Mouse (Mus musculus): ENCODE measurements around the gene Rhbdd3.

The Rhbdd3 gene

DNA sequence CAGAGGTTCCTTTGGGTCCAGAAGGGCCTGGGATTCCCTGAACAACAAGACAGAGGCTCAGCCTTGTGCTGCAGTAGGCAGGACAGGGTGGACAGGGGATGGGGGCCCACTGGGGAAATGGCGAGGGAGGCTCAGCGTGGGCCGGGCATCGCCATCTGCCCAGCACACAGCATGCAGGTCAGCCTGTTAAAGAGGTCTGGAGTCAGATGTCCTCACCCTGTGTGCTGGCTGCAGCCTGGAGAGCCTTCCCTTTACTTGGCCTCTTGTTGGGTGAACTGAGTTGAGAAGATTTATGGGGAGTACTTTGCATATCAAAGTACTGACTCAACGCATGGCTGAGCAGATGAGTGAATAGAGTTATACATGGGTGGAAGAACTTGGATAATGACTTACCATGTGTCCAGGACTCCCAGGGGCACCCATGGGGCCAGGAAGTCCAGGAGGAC is 30.3 kb downstream of the Rhbdd3 start:
- no peak for DNase-seq (ENCODE audit: low spot score in 2 of 2)

DNA sequence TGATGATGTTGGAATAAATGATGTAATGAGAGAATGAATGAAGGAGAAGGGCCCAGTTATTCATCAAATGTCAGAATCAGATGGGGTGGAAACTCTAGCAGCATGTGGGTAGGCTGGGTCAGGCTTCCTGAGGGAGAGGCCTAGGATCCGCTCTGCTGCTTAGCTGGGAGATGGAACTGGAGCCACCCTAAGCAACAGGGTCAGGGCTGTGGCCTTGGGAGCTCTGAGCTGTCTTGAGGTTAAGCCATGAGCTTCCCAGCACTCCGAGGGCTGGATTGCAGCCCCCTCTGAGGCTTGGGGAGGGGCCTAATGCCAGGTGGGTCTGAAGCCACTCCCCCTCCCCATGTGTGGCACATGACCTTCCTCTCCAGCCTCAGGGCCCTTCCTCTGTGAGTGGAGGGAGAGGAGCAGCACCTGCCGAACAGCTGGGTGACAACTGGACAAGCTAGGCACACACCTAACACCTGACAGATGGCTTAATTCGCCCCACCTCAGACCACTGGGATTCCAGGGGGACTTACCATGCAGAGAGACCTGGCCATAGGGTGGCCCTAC is 31.5 kb downstream of the Rhbdd3 start:
- no peak for DNase-seq (ENCODE audit: low spot score in 2 of 2)

DNA sequence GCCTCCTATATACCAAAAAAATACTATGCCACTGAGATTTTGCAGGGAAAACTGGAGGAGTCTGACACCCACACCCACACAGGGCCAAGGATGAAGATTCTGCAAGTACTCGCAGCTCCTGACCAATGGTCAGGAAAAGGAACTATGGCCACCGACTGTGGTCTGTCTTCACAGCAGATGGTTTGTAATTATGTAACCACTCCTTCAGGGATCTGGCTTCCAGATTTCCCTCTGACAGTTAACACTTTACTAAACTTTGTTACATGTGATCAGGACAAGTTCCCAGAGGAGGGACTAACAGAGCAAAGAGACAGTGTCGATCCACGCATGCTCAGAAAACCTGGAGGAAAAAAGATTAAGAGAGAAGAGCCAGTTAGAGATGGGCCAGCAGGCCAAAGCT is 34.0 kb downstream of the Rhbdd3 start:
- DNase-seq (ENCODE audit: low spot score in 2 of 2), result no peak

GRCm38 (mm10) chr11:5135914-5136313 is 37.2 kb downstream of the Rhbdd3 start:
- no peak for DNase-seq (ENCODE audit: low spot score in 2 of 2)

GRCm38 (mm10) chr11:5138642-5139041 is 39.9 kb downstream of the Rhbdd3 start:
- no peak for DNase-seq (ENCODE audit: low spot score in 2 of 2)

GRCm38 (mm10) chr11:5139372-5139771 is 40.6 kb downstream of the Rhbdd3 start:
- no peak for DNase-seq (ENCODE audit: low spot score in 2 of 2)

DNA sequence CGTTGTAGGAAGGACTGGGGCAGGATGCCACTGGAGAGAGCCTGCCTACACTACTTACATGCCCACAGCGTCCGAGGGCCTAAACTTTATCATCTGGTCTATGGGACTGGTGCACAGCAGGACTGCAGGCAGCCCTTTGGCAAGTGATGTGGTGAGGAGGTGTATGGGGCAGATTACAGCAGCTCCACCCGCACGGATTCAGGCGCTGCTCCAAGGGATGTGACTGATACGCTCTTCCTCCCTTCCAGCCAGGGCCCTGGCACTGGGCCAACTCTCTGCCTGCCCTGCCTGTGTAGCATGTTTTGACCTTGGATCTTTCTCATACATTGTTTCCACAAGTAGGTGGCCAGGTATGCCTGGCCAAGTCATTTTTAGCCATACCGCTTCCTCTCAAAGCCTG is 41.9 kb downstream of the Rhbdd3 start:
- DNase-seq (ENCODE audit: low spot score in 2 of 2), result peak in 1 of 2 experiments; percentile 16

DNA sequence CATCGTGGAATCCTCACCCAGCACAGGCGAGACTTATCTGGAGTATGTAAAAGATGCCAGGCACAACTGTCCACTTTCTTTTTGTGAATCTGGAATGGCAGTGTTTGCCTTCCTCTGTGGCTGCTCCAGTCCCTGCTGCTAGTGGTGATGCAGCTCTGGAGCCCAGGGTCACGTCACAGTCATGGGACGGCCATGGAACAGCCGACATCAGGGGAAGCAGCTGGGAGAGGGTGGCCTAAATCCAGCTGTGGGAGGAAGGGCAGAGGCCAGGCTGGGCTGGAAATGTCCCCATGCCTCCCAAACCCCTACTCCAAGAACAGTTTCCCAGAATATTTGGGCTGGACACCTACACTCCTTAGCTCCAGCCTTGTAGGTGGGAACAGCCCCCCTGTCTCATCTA is 42.5 kb downstream of the Rhbdd3 start:
- no peak for DNase-seq (ENCODE audit: low spot score in 2 of 2)

GRCm38 (mm10) chr11:5141965-5142364 is 43.2 kb downstream of the Rhbdd3 start:
- no peak for DNase-seq (ENCODE audit: low spot score in 2 of 2)

- no peak for DNase-seq (ENCODE audit: low spot score in 2 of 2)
Measured at GRCm38 (mm10) chr11:5145600-5145999, 46.9 kb downstream of the Rhbdd3 start.

- DNase-seq (ENCODE audit: low spot score in 2 of 2), result no peak
Measured at GRCm38 (mm10) chr11:5149249-5149648, 50.5 kb downstream of the Rhbdd3 start.

DNA sequence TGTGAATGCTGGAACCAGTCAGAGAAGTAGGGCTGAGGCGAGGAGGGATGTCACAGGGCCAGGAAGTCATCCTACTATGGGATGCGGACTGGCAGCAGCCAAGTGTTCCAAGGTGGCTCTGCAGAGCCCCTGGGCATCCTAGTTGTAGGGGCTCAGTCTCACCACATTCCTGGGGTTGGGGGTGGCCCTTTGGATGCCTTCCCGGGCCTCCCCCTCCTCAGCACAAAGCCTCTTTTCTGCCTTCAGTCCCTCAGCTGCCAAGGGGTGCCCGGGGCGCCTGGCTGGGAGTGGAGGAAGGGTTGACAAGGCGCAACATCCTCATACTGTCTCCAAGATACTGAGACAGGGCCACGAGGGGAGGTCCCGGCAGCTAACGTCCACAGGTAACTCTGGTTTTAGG is 51.2 kb downstream of the Rhbdd3 start:
- DNase-seq (ENCODE audit: low spot score in 2 of 2), result no peak

DNA sequence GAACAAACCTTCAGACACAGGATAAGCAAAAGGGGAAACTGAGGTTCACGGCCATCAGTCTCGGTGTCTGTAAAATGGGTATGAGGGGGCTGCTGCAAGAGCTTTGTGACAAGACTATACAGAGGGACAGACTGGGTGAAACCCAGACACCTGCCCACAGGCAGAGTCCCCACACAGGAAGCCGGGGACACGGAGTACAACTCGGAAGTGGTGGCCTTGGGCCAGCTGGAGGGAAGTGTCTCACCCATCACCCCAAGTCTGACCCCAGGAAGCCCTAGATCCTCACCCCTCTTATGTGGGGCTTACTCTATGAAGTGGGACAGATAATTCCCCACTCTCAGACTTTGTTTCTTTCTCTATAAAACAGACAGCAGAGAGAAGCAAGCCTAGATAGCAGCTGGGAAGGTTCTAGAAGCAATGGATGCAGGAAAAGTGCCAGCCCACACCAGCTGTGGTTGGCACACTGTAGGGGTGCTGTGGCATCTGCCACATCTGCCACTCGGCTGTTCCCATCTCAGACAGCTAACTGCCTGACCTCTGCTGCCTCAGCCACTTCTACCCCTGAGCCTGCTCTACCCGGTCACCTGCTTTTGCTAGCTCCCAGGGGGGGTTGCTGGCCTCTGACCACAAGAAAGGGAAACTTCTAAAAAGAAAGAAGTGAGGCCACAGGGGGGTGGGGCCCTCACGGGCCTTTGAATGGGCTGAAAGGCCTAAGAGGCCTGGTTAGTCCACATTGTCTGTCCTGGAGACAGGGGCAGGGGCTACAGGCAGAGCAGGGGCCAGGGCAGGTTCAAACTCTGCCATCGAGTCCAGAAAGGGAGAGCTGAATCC is 51.9 kb downstream of the Rhbdd3 start:
- peak in 1 of 2 experiments; percentile 45 for DNase-seq (ENCODE audit: low spot score in 2 of 2)

GRCm38 (mm10) chr11:5151247-5151630 is 52.5 kb downstream of the Rhbdd3 start:
- DNase-seq (ENCODE audit: low spot score in 2 of 2), result no peak

DNA sequence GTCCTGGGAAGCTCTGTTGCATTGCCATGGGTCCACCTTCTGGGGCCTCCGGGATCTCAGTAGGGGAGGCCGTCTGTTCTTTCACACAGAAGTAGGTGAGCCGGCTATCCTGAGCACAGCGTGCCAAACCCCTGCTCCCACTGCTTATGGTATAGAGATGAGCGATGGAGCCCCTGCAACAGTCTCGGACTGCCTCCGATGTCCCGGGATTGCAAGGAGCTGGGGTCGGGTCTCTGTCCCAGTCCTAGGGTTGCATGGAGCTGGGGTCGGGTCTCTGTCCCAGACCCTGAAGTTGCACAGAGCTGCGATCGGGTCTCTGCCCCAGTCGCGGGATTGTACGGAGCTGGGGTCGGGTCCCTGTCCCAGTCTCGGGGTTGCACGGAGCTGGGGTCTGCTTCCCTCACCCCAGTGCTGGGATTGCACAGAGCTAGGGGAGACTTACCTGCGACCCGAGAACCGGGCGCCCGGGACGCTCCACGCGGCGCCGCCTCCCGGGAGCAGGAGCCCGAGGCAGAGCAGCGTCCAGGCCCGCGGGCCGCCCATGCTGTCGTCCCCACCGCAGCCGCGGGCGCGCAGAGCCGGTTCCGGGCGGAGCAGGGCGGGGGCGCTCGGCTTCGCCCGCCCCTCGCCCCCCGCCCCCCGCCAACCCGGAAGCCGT is 53.1 kb downstream of the Rhbdd3 start, which contains the start of gene Emid1:
Emid1 (minus strand) TSS at position 578 of the 658 bp plus-strand sequence.
- DNase-seq (ENCODE audit: low spot score in 2 of 2), result peak in 1 of 2 experiments; percentile 14

DNA sequence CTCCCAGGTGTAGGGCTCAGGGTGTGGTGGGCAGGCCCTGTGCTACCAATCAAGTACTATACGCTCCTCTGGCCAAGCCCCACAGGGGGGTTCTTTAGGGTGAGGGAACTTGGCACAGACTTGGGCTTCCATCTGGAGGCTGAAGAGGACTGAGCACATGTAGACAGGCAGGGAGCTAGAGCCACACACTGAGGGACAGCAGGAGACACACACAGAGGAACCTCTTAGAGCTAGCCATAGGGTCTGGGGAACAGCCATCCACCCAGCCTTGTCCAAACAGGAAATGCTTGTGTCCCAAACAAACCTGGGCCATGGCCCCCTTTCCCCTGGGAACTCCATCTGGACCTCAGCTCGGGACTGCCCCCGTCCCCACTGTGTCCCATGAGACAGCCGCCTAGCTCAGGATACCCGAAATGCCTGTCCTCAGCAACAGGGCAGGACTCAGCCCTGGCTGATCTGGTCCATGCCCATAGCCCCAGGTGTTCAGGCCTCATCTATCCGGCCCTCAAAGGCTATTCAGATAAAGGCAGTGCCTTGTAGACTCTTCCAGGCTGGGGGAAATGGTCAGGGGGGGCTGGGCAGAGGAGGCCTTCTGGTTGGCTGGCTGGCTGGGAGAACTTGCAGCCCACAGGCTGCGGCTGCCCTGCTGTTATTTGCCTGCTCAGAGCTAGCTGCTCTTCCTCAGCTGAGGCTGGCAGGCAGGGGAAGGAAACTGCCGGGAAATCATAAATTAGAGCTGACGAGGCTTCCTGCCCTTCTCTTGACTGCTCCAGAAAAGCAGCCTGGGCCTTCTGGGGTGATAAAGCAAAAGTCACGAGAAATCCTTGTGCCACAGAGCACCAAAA is 56.5 kb downstream of the Rhbdd3 start:
- DNase-seq (ENCODE audit: low spot score in 2 of 2), result no peak
